Mouse (Mus musculus) small intestine, adult 2 months (tissue): ENCODE data around the gene Macrod1. TPM values are rescaled to one million over a fixed set of nuclear protein-coding genes. Genes with fewer than 3 reads are reported as not detected.

Source experiments
- H3K27ac ChIP-seq: fragments of 200-500 bp; 2 replicates; pipeline ENCODE4 v1.5.1; 2012; ENCODE audit warnings: low read depth, low read length, control low read depth, inconsistent platforms; ENCODE audit not compliant: insufficient read depth
- H3K27me3 ChIP-seq: fragments of 200-500 bp; 2 replicates; pipeline ENCODE4 v1.6.1; 2012; ENCODE audit warnings: mild to moderate bottlenecking, moderate library complexity, low read length, inconsistent platforms; ENCODE audit not compliant: control insufficient read depth, insufficient read depth
- H3K36me3 ChIP-seq: fragments of 200-500 bp; 2 replicates; pipeline ENCODE4 v1.6.1; 2012; ENCODE audit warnings: mild to moderate bottlenecking, low read length, control low read depth, inconsistent platforms; ENCODE audit not compliant: control insufficient read depth, insufficient read depth
- H3K4me1 ChIP-seq: fragments of 200-500 bp; 2 replicates; pipeline ENCODE4 v1.6.1; 2012; ENCODE audit warnings: low read length, inconsistent platforms, mixed read lengths; ENCODE audit not compliant: control insufficient read depth, insufficient read depth, insufficient read length
- H3K4me3 ChIP-seq: fragments of 200-500 bp; 2 replicates; pipeline ENCODE4 v1.5.1; 2012; ENCODE audit warnings: low read depth, mild to moderate bottlenecking, control low read depth, inconsistent platforms, low read length, moderate library complexity
- CTCF ChIP-seq: fragments of 200-500 bp; IDR thresholded peaks from 2 replicates; pipeline ENCODE4 v1.5.1; 2012; ENCODE audit warnings: low read depth, mild to moderate bottlenecking, control low read depth, inconsistent platforms, low read length, moderate library complexity, mixed read lengths; ENCODE audit not compliant: insufficient replicate concordance, insufficient read length; ENCODE audit errors: extremely low read depth
- POLR2A ChIP-seq: fragments of 200-500 bp; IDR thresholded peaks from 2 replicates; pipeline ENCODE4 v1.6.1; 2012; ENCODE audit warnings: low read depth, mild to moderate bottlenecking, control low read depth, inconsistent platforms, low read length, moderate library complexity
- WGBS: fragments of 180-500 bp; shearing (Covaris S2); methylation state at CpG from one replicate; pipeline ENCODE4 v1.1.7; 2018; 5-methylcytosine and 5-hydroxymethylcytosine counted together
- polyA plus RNA-seq: library from polyadenylated mRNA; depleted of rRNA; stranded (reverse); fragments of >200 nt; gene quantifications from 2 replicates; pipeline ENCODE4 v1.2.3, GENCODE M21; 2012

The Macrod1 gene
- polyA plus RNA-seq, 1 experiment: 37.2 TPM

GRCm38 (mm10) chr19:7136016-7136415 is 79.4 kb downstream of the Macrod1 start:
- no peak overlapping the region for H3K4me3 ChIP-seq
- peak overlapping the region; percentile 74 for H3K27ac ChIP-seq
- TF ChIP-seq CTCF (no peak), POLR2A (peak; percentile 41; the same call in 1 of the 2 replicates)
- peaks cover 19% of the 10 kb centered on the region for H3K4me1 ChIP-seq
- no peaks in the 10 kb centered on the region for H3K36me3 ChIP-seq
- WGBS: 19% methylated on average over 9 of the region's 9 CpGs
- H3K27me3 ChIP-seq: no peaks in the 10 kb centered on the region

- Histone ChIP-seq H3K27ac (peak overlapping the region; percentile 74), H3K4me1 (peaks cover 19% of the 10 kb centered on the region), H3K4me3 (no peak overlapping the region), H3K36me3 (no peaks in the 10 kb centered on the region), H3K27me3 (no peaks in the 10 kb centered on the region)
- TF ChIP-seq POLR2A: no peak
- peak; percentile 6; the same call in 1 of the 2 replicates for TF ChIP-seq CTCF
- WGBS: 41% methylated on average over 14 of the region's 14 CpGs
Measured at GRCm38 (mm10) chr19:7136714-7137498, 80.3 kb downstream of the Macrod1 start.

DNA sequence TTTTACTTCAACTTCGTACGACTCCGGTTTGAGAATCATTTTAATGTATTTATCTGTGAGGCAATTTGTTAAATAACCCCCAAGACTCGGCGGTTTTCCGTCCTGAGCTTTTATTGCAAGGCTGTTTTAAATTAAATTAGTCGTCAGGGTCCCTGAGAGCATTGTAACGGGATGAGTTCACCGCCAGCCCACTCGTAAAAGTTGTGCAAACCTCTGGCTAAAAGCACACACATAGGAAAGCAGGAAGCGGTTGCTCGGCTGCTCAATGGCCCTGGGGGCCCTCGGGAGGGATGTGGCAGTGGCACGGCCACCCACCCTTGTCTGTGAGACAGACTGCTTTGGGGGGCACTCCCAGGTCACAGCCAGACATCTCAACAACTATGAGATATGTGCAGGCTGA is 81.7 kb downstream of the Macrod1 start:
- Histone ChIP-seq H3K4me3 (no peak overlapping the region), H3K4me1 (peaks cover 19% of the 10 kb centered on the region), H3K36me3 (no peaks in the 10 kb centered on the region), H3K27ac (no peak overlapping the region), H3K27me3 (no peaks in the 10 kb centered on the region)
- TF ChIP-seq CTCF: no peak
- TF ChIP-seq POLR2A: no peak
- 80% methylated on average over 14 of the region's 14 CpGs for whole genome bisulfite sequencing

- Histone ChIP-seq H3K27ac (no peak overlapping the region), H3K4me3 (no peak overlapping the region), H3K4me1 (peaks cover 24% of the 10 kb centered on the region), H3K36me3 (no peaks in the 10 kb centered on the region), H3K27me3 (no peaks in the 10 kb centered on the region)
- TF ChIP-seq CTCF (no peak), POLR2A (no peak)
- 46% methylated on average over 4 of the region's 4 CpGs for WGBS
Measured at GRCm38 (mm10) chr19:7139321-7139720, 82.7 kb downstream of the Macrod1 start.

DNA sequence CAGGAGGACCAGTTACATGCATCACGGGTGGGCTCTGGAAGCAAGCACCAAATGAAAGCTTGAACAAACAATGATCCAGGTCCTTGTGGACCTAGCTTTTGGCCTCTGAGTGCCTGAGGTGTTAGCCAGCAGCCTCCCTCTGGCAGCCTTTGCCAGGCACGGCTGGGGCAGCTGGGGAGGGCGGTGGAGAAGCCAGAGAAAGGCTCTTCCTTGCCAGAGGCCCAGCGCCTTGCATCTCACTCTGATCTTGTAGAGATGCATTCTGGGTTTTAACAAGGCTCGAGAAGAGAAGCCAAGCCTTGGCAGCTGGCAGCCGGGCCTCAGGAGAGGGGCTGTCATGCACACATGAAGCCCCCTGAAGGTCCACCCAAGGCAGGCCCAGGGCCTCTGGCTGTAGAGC is 83.8 kb downstream of the Macrod1 start:
- H3K4me3 ChIP-seq: no peak overlapping the region
- 87% methylated on average over 6 of the region's 6 CpGs for WGBS
- peaks cover 25% of the 10 kb centered on the region for H3K4me1 ChIP-seq
- no peak overlapping the region for H3K27ac ChIP-seq
- TF ChIP-seq POLR2A: no peak
- no peak for TF ChIP-seq CTCF
- no peaks in the 10 kb centered on the region for H3K27me3 ChIP-seq
- H3K36me3 ChIP-seq: no peaks in the 10 kb centered on the region

- Histone ChIP-seq H3K4me1 (peaks cover 24% of the 10 kb centered on the region), H3K27ac (no peak overlapping the region), H3K27me3 (no peaks in the 10 kb centered on the region), H3K36me3 (no peaks in the 10 kb centered on the region), H3K4me3 (no peak overlapping the region)
- TF ChIP-seq POLR2A: no peak
- no peak for TF ChIP-seq CTCF
- 86% methylated on average over 12 of the region's 12 CpGs for WGBS
Measured at GRCm38 (mm10) chr19:7140856-7141421, 84.3 kb downstream of the Macrod1 start.

- H3K4me1 ChIP-seq: peaks cover 14% of the 10 kb centered on the region
- TF ChIP-seq POLR2A: no peak
- no peak for TF ChIP-seq CTCF
- WGBS: 78% methylated on average over 5 of the region's 5 CpGs
- no peak overlapping the region for H3K27ac ChIP-seq
- H3K4me3 ChIP-seq: no peak overlapping the region
- H3K36me3 ChIP-seq: no peaks in the 10 kb centered on the region
- H3K27me3 ChIP-seq: no peaks in the 10 kb centered on the region
Measured at GRCm38 (mm10) chr19:7142207-7142915, 85.8 kb downstream of the Macrod1 start.
